Mouse (Mus musculus): ENCODE data around the gene Spo11. TPM values are rescaled to one million over a fixed set of nuclear protein-coding genes. Genes with fewer than 3 reads are reported as not detected.

Gene Spo11
- polyA plus RNA-seq, 1 experiment from 2014 or later: 0.02 TPM

DNA sequence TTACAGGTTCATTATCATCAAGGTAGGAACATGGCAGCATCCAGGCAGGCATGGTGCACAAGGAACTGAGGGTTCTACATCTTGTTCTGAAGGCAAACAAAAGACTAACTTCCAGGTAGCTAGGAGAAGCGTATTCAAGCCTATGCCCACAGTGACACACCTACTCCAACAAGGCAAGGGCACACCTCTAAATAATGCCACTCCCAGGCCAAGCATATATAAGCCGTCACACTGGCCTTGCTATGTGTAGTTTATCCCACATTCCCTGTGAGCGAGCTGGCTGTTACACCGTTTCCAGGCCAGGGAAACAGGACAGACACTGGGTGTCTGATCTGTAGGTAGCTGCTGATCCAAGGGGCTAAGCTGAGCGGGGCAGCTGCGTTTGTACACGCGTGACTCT, 33.9 kb downstream of the Spo11 start:
- DNase-seq (ENCODE audit: low spot score) (peak; percentile 62), ATAC-seq (ENCODE audit: low FRiP score, low TSS enrichment) (peak; percentile 91)
- peaks cover 52% of the 10 kb centered on the region for H3K36me3 ChIP-seq (ENCODE audit: control insufficient read depth, insufficient read depth, low read length)
- 79% methylated on average over 8 of the region's 8 CpGs for WGBS
- H3K9ac ChIP-seq (ENCODE audit: low read length): no peak overlapping the region
- H3K4me3 ChIP-seq (ENCODE audit: low read depth, low read length): no peak overlapping the region
- no peak overlapping the region for H3K27ac ChIP-seq (replicated peaks)
- H3K27me3 ChIP-seq (ENCODE audit: control insufficient read depth, insufficient read depth, low read length): no peaks in the 10 kb centered on the region
- no peaks in the 10 kb centered on the region for H3K4me1 ChIP-seq (replicated peaks; ENCODE audit: control insufficient read depth, insufficient read depth)
- TF ChIP-seq CTCF (IDR thresholded peaks at IDR 0.05; ENCODE audit: low read depth): no peak
- TF ChIP-seq EP300 (optimal IDR thresholded peaks at IDR 0.05): no peak
- H3K9me3 ChIP-seq (ENCODE audit: control insufficient read depth, low read length): no peaks in the 10 kb centered on the region
- H3K4me2 ChIP-seq (replicated peaks; ENCODE audit: low read depth): no peak overlapping the region

DNA sequence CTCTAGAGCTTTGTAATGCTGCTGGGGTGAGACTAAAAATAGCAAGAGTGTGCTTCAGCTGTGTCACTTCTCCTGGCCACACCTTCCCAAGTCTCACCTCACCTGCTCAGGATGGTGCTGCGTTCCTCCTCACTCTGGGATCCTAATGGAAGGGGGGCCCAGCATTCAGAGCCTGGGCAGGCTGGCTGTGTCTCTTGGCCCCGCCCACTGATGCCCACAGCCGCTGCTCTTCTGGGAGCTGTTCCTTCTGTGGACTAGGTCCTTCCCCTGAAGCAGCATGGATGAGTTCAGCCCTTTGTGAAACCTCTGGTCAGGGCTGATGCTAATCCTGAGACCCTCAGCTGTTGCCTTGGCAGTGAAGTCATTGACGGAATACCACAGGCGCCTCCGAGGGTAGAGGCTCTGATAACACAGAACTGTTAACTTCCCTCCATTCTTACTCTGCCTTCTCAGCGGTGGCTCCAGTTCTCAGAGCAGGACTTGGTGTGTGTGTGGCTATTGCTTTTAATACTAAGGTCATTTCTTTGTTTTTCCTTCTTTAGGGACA, 37.3 kb downstream of the Spo11 start:
- ATAC-seq (ENCODE audit: low FRiP score, low TSS enrichment): no peak
- Histone ChIP-seq H3K36me3 (ENCODE audit: control insufficient read depth, insufficient read depth, low read length) (peaks cover 37% of the 10 kb centered on the region), H3K4me1 (replicated peaks; ENCODE audit: control insufficient read depth, insufficient read depth) (0 out of 2 replicates have a peak, but pooled peaks cover 4% of the 10 kb centered on the region), H3K4me2 (replicated peaks; ENCODE audit: low read depth) (no peak overlapping the region), H3K27me3 (ENCODE audit: control insufficient read depth, insufficient read depth, low read length) (no peaks in the 10 kb centered on the region), H3K9ac (ENCODE audit: low read length) (no peak overlapping the region), H3K9me3 (ENCODE audit: control insufficient read depth, low read length) (no peaks in the 10 kb centered on the region), H3K27ac (replicated peaks) (no peak overlapping the region), H3K4me3 (ENCODE audit: low read depth, low read length) (no peak overlapping the region)
- 63% methylated on average over 7 of the region's 7 CpGs for WGBS
- no peak for DNase-seq (ENCODE audit: low spot score)
- TF ChIP-seq CTCF (IDR thresholded peaks at IDR 0.05; ENCODE audit: low read depth) (no peak), EP300 (optimal IDR thresholded peaks at IDR 0.05) (no peak)

DNA sequence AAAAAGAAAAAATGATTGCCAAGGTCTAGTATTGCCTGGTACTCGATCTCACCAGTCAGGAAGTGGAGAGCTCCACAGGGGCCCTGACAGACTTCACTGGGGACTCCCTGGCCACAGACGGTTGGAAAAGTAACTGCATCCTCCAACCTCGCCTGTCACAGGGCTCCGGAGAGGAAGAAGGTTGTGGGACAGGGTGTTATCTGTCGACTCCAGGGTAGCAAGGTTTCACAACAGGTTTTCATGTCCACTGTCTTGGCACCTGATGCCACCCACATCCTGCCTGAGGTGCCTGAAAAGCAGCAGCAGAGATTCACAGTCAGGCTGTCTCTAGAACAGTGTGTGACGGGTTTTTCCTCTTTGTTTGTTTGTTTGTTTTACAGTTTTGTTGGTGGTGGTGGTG, 40.4 kb downstream of the Spo11 start:
- Histone ChIP-seq H3K4me1 (replicated peaks; ENCODE audit: control insufficient read depth, insufficient read depth) (peaks cover 4% of the 10 kb centered on the region), H3K27ac (replicated peaks) (no peak overlapping the region), H3K36me3 (ENCODE audit: control insufficient read depth, insufficient read depth, low read length) (peaks cover 13% of the 10 kb centered on the region), H3K27me3 (ENCODE audit: control insufficient read depth, insufficient read depth, low read length) (no peaks in the 10 kb centered on the region), H3K4me3 (ENCODE audit: low read depth, low read length) (no peak overlapping the region), H3K9me3 (ENCODE audit: control insufficient read depth, low read length) (no peaks in the 10 kb centered on the region), H3K9ac (ENCODE audit: low read length) (no peak overlapping the region), H3K4me2 (replicated peaks; ENCODE audit: low read depth) (no peak overlapping the region)
- WGBS: 39% methylated on average over 6 of the region's 6 CpGs
- no peak for DNase-seq (ENCODE audit: low spot score)
- no peak for ATAC-seq (ENCODE audit: low FRiP score, low TSS enrichment)
- no peak for TF ChIP-seq CTCF (IDR thresholded peaks at IDR 0.05; ENCODE audit: low read depth)
- TF ChIP-seq EP300 (optimal IDR thresholded peaks at IDR 0.05): no peak

DNA sequence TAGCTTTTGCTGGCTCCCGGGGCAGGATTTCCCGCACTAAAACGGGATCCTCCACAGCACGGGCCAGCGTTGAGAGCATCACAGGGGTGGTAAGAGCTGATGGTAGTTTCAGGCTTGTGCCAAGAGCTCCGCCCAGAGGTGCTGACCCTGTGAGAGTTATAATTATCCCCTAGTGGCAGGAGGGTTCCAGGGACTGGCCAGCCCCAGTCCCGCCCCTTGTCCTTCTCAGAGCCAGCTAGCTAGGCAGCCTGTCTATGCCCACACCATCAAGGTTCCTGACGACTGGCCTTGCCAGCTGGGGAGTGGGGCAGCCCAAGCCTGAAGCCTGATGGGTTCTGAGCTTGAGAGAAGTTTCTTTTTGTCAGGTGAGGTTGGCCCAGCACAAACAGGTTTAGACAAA, 41.1 kb downstream of the Spo11 start:
- peaks cover 10% of the 10 kb centered on the region for H3K36me3 ChIP-seq (ENCODE audit: control insufficient read depth, insufficient read depth, low read length)
- WGBS: 28% methylated on average over 8 of the region's 8 CpGs
- H3K4me1 ChIP-seq (replicated peaks; ENCODE audit: control insufficient read depth, insufficient read depth): peaks cover 4% of the 10 kb centered on the region
- no peak overlapping the region for H3K4me2 ChIP-seq (replicated peaks; ENCODE audit: low read depth)
- no peak overlapping the region for H3K27ac ChIP-seq (replicated peaks)
- no peak overlapping the region for H3K9ac ChIP-seq (ENCODE audit: low read length)
- DNase-seq (ENCODE audit: low spot score): peak; percentile 48
- H3K27me3 ChIP-seq (ENCODE audit: control insufficient read depth, insufficient read depth, low read length): no peaks in the 10 kb centered on the region
- ATAC-seq (ENCODE audit: low FRiP score, low TSS enrichment): no peak
- H3K9me3 ChIP-seq (ENCODE audit: control insufficient read depth, low read length): no peaks in the 10 kb centered on the region
- TF ChIP-seq EP300 (optimal IDR thresholded peaks at IDR 0.05) (no peak), CTCF (IDR thresholded peaks at IDR 0.05; ENCODE audit: low read depth) (peak; percentile 28; the same call in 1 of the 2 replicates)
- no peak overlapping the region for H3K4me3 ChIP-seq (ENCODE audit: low read depth, low read length)

DNA sequence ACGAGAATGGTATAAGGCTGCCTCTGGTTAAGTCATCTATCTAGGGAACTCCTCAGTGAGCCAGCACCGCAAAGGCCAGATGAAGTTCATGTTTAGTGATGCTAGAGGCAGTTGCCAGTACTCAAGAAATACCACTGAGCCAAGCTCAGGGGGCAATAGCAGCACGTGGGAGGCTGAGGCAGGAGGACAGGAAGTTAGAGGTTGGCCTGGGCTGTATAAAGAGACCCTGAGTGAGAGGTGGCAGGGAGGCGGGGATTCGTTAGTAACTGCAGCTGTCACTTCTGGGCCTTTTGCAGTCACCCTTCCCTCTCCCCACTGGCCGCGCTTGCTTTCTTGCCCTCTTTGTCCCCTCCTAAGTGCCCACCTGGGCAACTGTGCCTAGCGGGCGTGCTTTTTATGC, 41.8 kb downstream of the Spo11 start:
- H3K4me3 ChIP-seq (ENCODE audit: low read depth, low read length): peak overlapping the region; percentile 31
- peaks cover 5% of the 10 kb centered on the region for H3K36me3 ChIP-seq (ENCODE audit: control insufficient read depth, insufficient read depth, low read length)
- H3K4me1 ChIP-seq (replicated peaks; ENCODE audit: control insufficient read depth, insufficient read depth): peaks cover 4% of the 10 kb centered on the region
- peak overlapping the region; percentile 71 for H3K4me2 ChIP-seq (replicated peaks; ENCODE audit: low read depth)
- DNase-seq (ENCODE audit: low spot score) (no peak), ATAC-seq (ENCODE audit: low FRiP score, low TSS enrichment) (no peak)
- H3K9ac ChIP-seq (ENCODE audit: low read length): peak overlapping the region; percentile 38
- 26% methylated on average over 9 of the region's 9 CpGs for WGBS
- H3K27me3 ChIP-seq (ENCODE audit: control insufficient read depth, insufficient read depth, low read length): no peaks in the 10 kb centered on the region
- H3K27ac ChIP-seq (replicated peaks): no peak overlapping the region
- H3K9me3 ChIP-seq (ENCODE audit: control insufficient read depth, low read length): no peaks in the 10 kb centered on the region
- TF ChIP-seq EP300 (optimal IDR thresholded peaks at IDR 0.05) (no peak), CTCF (IDR thresholded peaks at IDR 0.05; ENCODE audit: low read depth) (no peak)

DNA sequence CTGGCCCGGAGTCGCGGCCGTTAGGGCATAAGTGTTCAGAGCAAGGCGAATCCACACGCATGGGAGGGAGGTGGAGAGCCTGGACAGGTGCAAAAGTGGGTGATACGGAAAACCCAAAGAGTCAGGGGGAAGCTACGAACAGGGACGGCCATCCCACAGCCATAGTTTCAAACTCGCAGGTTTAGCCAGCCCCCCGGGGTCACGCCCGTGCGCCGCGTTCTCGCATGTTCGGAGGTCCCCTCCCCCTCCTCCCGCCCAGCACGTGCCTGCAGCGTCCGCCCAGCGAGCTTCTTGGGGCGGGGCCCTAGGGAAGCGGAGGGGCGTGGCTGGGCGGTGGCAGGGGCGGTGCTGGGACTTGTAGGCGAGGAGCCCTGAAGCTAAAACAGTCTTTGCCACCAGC, 42.3 kb downstream of the Spo11 start:
- Histone ChIP-seq H3K4me1 (replicated peaks; ENCODE audit: control insufficient read depth, insufficient read depth) (peaks cover 4% of the 10 kb centered on the region), H3K9ac (ENCODE audit: low read length) (peak overlapping the region; percentile 38), H3K27ac (replicated peaks) (no peak overlapping the region), H3K27me3 (ENCODE audit: control insufficient read depth, insufficient read depth, low read length) (no peaks in the 10 kb centered on the region), H3K4me3 (ENCODE audit: low read depth, low read length) (peak overlapping the region; percentile 31), H3K4me2 (replicated peaks; ENCODE audit: low read depth) (peak overlapping the region; percentile 71), H3K36me3 (ENCODE audit: control insufficient read depth, insufficient read depth, low read length) (peaks cover 3% of the 10 kb centered on the region; the same call in 1 of the 2 replicates), H3K9me3 (ENCODE audit: control insufficient read depth, low read length) (no peaks in the 10 kb centered on the region)
- DNase-seq (ENCODE audit: low spot score) (peak; percentile 93), ATAC-seq (ENCODE audit: low FRiP score, low TSS enrichment) (peak; percentile 80)
- no peak for TF ChIP-seq CTCF (IDR thresholded peaks at IDR 0.05; ENCODE audit: low read depth)
- TF ChIP-seq EP300 (optimal IDR thresholded peaks at IDR 0.05): no peak
- WGBS: 0% methylated on average over 29 of the region's 29 CpGs
